In the genomic region with DNA sequence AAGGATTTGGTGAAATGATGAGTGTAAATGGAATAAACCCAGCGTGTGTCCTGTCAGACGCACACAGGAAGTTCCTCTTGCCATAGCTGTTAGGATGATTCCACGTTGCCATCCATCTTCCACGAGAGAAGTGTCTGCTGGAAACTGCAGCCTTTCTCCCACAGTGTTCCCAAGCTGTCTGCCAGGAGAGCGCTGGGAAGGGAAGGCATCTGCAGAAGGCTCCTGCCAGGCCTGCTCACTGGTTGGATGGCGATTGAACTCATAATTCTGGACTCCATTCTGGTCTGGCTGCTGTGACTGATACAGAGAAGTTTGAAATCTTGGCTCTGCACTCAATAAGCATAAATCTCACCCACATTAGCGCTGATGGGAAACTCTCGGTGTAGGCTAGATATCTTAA, we compare ENCODE assay signal across 14 mouse cellular contexts.
"Had no signal": no experiment of that assay in that cellular context is flagged by ENCODE, and none has a peak within 500 bp of the region (broad histone marks: within the 10 kb centered on the region; RNA-seq: fewer than 3 reads in every experiment).

No protein-coding gene starts in this region.

- H3K9ac ChIP-seq: limb, embryonic 12.5 days; liver, embryonic 13.5 days; liver, postnatal 0 days; lung, embryonic 15.5 days; midbrain, embryonic 12.5 days; stomach, embryonic 15.5 days had no signal

- H3K27ac ChIP-seq: limb, embryonic 12.5 days; liver, embryonic 13.5 days; lung, embryonic 15.5 days; macrophage; midbrain, embryonic 12.5 days; stomach, embryonic 15.5 days had no signal

- DNase-seq: kidney, postnatal 25 days; liver; liver, embryonic 13.5 days; liver, postnatal 0 days; lung, postnatal 14 days; right cerebral cortex, postnatal 14 days; thymus, adult 2 months; thymus, postnatal 36 days had no signal

- H3K4me1 ChIP-seq: liver, embryonic 13.5 days; lung, embryonic 15.5 days; megakaryocyte, embryonic 14.5 days; stomach, embryonic 15.5 days had no signal

- H3K4me2 ChIP-seq: limb, embryonic 12.5 days; liver, embryonic 13.5 days; lung, embryonic 15.5 days; midbrain, embryonic 12.5 days; stomach, embryonic 15.5 days had no signal

- H3K36me3 ChIP-seq: limb, embryonic 12.5 days; liver, embryonic 13.5 days; lung, embryonic 15.5 days; midbrain, embryonic 12.5 days; stomach, embryonic 15.5 days had no signal

- H3K4me3 ChIP-seq: limb, embryonic 12.5 days; liver, embryonic 13.5 days; lung, embryonic 15.5 days; megakaryocyte, embryonic 14.5 days; midbrain, embryonic 12.5 days; stomach, embryonic 15.5 days had no signal

- H3K9me3 ChIP-seq: limb, embryonic 12.5 days; liver, embryonic 13.5 days; lung, embryonic 15.5 days; megakaryocyte, embryonic 14.5 days; midbrain, embryonic 12.5 days; stomach, embryonic 15.5 days had no signal

- ATAC-seq: liver, postnatal 0 days had no signal

- H3K27me3 ChIP-seq: liver, embryonic 13.5 days; lung, embryonic 15.5 days; megakaryocyte, embryonic 14.5 days; stomach, embryonic 15.5 days had no signal
